Mouse (Mus musculus) CD4-positive, CD25-positive, alpha-beta regulatory T cell, adult 2 months (primary cell): ENCODE measurements around the gene Cd79b.
A peak's percentile ranks its signal among the peaks of the same experiment; 100 is the strongest.
"Not testable (repeated sequence)": the region's sequence is repeated elsewhere in the genome, so short reads cannot be mapped to it uniquely, and the experiment has no call there.

ENCODE experiments used
- DNase-seq: peaks from one replicate; pipeline ENCODE4 v3.0.0-alpha.2; 2012; ENCODE audit warnings: low read depth, low spot score

The Cd79b gene

GRCm38 (mm10) chr11:106314333-106314812, at the start of gene Cd79b:
Cd79b (minus strand) TSS chr11:106314762.
- peak; percentile 31 for DNase-seq

DNA sequence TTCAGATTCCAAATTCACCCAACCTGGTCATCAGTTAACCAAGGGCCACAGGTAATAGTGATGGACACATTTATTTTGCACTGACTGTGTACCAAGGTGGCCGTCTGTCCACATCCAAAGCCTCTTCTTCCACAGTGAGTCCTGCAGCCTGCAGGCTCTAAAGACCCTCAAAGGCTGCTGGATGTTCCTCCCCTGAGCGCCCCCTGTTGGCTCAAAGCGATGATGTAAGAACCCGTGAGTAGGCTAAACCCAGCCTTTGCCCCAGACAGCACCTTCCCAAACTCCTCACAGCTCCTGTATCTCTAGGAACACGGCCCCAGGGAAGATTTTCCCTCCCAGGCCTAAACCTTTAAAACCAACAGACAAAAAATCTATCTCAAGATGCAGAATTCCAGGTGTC, 44.8 kb upstream of the Cd79b start:
- peak; percentile 63 for DNase-seq

DNA sequence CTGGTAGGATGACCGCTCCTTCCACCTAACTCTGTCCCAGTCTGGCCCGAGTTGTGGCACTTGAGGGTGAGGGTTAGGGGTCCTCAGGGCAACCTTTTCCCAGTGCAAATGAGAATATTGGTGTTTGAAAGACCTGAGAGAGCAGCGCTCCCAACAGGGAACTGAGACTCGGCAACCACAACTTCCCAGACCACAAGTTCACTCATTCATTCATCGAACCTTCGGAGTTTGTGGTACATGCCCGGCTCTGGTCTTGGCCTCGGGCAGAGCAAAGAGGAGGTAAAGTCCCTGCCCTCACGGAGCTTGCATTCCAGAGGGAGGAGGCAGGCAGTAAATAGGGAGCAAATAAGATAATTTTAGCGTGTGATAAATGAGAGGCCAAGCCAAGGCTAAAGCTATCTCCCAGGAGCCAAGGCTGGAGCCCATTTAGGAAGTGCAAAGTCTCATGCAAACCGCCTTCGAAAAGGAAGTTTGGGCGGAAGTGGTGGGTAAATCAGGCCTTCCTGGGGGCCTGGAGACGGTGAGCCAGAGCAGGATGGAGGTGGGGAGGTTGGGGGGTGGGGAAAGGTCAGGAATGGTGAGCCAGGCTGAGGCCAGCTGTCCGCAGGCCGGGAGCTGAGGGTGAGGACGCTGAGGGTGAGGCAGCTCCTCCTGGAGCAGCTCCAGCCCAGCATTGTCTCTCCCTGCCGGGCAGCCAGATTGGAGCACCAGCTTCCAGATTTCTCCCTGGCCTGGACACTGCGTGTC, 41.0 kb upstream of the Cd79b start:
- peak; percentile 21 for DNase-seq

- DNase-seq = no peak
These were observed 39.6 kb upstream of the Cd79b start for GRCm38 (mm10) chr11:106354181-106354580.

GRCm38 (mm10) chr11:106353188-106353587, 38.6 kb upstream of the Cd79b start, which contains the start of gene Scn4a:
Scn4a (minus strand) TSS chr11:106353288.
- no peak for DNase-seq

- DNase-seq = peak; percentile 60
These were observed 37.4 kb upstream of the Cd79b start for GRCm38 (mm10) chr11:106351941-106352340.

GRCm38 (mm10) chr11:106351253-106351652, 36.7 kb upstream of the Cd79b start:
- no peak for DNase-seq

- no peak for DNase-seq
These were observed 36.3 kb upstream of the Cd79b start for GRCm38 (mm10) chr11:106350853-106351252.

- DNase-seq = no peak
These were observed 35.2 kb upstream of the Cd79b start for GRCm38 (mm10) chr11:106349772-106350171.

DNA sequence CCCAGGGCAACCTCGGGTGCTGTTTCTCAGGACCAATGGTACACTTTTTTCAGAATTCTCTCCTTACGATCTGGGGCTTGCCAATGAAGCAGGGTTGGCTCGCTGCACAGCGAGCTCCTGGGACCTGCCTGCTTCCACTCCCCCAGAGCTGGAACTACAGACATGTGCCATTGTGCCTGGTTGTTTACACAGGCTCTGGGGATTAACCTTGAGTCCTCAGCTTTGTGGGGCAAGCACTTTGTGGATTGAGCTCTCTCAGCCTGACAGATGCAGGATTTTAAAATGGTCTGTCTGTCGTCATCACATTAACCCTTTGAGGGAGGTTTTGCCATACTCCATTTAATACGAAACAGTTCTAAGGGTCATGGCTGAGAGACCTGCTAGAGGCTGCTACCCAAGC, 30.3 kb upstream of the Cd79b start:
- DNase-seq = no peak

DNA sequence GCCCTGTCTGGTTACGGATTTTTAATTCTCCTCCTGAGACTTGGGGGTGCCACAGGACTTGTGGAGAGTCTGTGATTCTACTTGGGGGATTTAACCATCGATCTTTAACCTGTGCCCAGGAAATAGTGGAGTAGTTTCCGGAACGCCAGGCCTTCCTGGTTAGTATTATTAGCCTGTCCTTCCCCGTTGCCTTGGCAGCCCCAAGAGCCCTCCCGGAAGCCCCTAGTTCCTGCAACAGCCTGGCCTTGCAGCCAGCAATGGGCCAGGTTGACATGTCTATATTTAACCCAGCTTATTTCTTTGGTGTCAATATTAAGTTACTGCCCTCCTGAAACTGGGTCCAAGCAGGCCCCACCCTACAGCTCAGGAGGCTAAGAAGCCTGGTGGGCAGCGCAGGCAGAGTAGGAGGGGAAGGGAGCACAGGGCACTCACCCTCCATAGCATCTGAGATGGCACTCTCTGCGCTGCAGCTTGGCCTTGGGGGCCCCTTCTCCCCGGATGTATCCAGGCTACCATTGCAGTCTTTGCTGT, 26.5 kb upstream of the Cd79b start:
- no peak for DNase-seq

DNA sequence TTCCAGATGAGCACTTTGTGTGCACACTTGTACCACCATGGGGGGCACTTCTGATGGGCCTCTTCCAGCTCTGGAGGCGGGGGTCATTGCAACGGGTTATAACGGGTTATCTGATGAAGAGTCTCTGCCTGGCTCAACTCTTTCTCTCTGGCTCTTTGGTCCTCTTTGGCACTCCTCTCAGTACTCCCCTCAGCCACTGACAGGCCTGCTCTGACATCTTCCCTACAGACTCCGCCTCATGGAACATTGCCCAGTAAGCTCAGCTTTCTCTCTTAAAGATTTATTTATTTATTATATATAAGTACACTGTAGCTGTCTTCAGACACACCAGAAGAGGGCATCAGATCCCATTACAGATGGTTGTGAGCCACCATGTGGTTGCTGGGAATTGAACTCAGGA, 24.8 kb upstream of the Cd79b start:
- not testable (repeated sequence) for DNase-seq

- no peak for DNase-seq
These were observed 24.3 kb upstream of the Cd79b start for GRCm38 (mm10) chr11:106338870-106339269.

DNA sequence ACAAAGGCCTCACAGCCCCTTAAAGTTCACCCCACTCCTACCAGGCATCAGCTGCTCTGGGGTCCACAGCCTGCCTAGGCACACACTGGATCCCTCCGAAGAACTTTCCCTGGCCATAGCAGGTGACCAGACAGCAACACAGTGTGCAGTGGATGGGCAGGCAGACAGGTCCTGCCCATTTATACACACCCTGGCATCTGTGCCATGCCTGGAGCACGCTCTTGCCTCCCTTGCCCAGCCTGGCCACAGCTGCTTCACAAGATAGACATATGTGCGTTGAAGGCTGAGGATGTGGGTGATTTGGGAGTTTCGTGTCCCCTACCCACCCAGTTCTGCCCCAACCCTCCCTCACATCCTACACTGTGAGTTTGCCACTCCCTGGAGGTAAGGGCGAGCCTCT, 23.5 kb upstream of the Cd79b start:
- no peak for DNase-seq

GRCm38 (mm10) chr11:106334066-106334465, 19.5 kb upstream of the Cd79b start:
- DNase-seq = no peak

DNA sequence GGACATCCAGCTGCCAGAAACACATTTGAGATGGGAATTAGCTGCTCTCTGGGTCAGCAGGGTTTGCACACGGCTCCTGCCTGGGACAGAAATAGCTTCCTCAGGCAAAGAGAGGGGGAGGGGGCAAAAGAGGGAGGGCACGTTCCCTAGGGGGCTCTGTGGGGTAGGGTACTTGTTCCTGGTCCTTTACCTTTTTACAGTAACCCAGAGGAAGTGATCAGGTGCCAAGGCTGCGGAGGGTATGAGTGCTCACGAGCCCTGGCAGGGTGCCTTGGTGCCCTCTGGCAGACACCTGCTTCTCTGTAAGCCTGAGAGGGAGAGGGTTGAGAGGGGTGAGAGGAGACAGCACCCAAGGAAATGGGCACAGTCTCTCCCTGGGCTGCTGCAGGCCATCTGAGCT, 17.9 kb upstream of the Cd79b start:
- DNase-seq = no peak

DNA sequence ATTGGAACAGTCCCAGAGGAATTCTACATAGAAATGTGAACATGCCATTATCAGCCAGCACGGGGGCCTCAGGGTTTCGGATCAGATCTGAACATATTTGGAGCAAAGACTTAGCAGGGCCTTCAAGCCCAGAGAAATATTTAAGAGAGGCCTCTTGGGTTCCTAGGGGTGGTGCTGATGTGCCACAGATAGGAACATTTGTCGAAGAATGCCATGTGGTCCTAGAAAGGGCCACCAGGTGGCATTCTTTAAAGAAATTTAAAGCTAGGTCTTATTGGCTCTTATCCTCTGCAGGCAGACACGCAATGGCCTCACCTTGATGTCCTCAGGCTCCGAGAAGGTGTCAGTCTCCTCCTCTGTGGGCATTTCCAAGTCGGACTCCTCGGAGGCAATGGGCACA, 15.1 kb upstream of the Cd79b start:
- peak; percentile 85 for DNase-seq

- no peak for DNase-seq
These were observed 14.6 kb upstream of the Cd79b start for GRCm38 (mm10) chr11:106329128-106329527.

GRCm38 (mm10) chr11:106328521-106328920, 14.0 kb upstream of the Cd79b start:
- DNase-seq = no peak

- DNase-seq = no peak
These were observed 11.9 kb upstream of the Cd79b start for GRCm38 (mm10) chr11:106326475-106326874.

GRCm38 (mm10) chr11:106325566-106326206, 11.1 kb upstream of the Cd79b start:
- peak; percentile 86 for DNase-seq

GRCm38 (mm10) chr11:106324858-106325257, 10.3 kb upstream of the Cd79b start:
- no peak for DNase-seq
